Mouse (Mus musculus) liver, postnatal 0 days (tissue): ENCODE data around the gene Crim1. TPM values are rescaled to one million over a fixed set of nuclear protein-coding genes. Genes with fewer than 3 reads are reported as not detected.

Experiments
- ATAC-seq: fragments of 200-750 bp; cut with Nextera tagmentation; 2 replicates; pipeline ENCODE4 v1.8.0; 2017; ENCODE audit warnings: mild to moderate bottlenecking, moderate library complexity
- DNase-seq: peaks from one replicate; pipeline ENCODE4 v3.0.0-alpha.2; 2016
- H3K27ac ChIP-seq: fragments of 300-500 bp; sonication (generic); 2 replicates; pipeline ENCODE4 v1.5.1; 2014; ENCODE audit warnings: antibody characterized with exemption, moderate library complexity, mild to moderate bottlenecking, low read depth
- H3K27me3 ChIP-seq: fragments of 300-500 bp; sonication (generic); 2 replicates; pipeline ENCODE4 v1.6.1; 2014; ENCODE audit warnings: low read length, control low read depth, mixed read lengths; ENCODE audit not compliant: insufficient read depth
- H3K36me3 ChIP-seq: fragments of 300-500 bp; sonication (generic); replicated peaks from 2 replicates; pipeline ENCODE4 v1.6.1; 2014; ENCODE audit warnings: mild to moderate bottlenecking, control low read depth, low read length, moderate library complexity, mixed read lengths; ENCODE audit not compliant: insufficient read depth
- H3K4me1 ChIP-seq: fragments of 300-500 bp; sonication (generic); 2 replicates; pipeline ENCODE4 v1.6.1; 2014; ENCODE audit warnings: antibody characterized with exemption, mild to moderate bottlenecking, control low read depth; ENCODE audit not compliant: insufficient read depth
- H3K4me2 ChIP-seq: fragments of 300-500 bp; sonication (generic); 2 replicates; pipeline ENCODE4 v1.6.1; 2014; ENCODE audit warnings: low read depth, mild to moderate bottlenecking, low read length, moderate library complexity, mixed read lengths
- H3K4me3 ChIP-seq: fragments of 300-500 bp; sonication (generic); 2 replicates; pipeline ENCODE4 v1.5.1; 2014; ENCODE audit warnings: low read depth, low read length
- H3K9ac ChIP-seq: fragments of 300-500 bp; sonication (generic); replicated peaks from 2 replicates; pipeline ENCODE4 v1.6.1; 2014; ENCODE audit warnings: mild to moderate bottlenecking, moderate library complexity
- H3K9me3 ChIP-seq: fragments of 300-500 bp; sonication (generic); 2 replicates; pipeline ENCODE4 v1.6.1; 2016; ENCODE audit warnings: mild to moderate bottlenecking, control low read depth, low read length, mixed read lengths
- CTCF ChIP-seq: sonication (generic); IDR thresholded peaks from 2 replicates; pipeline ENCODE4 v1.5.1; 2016; ENCODE audit warnings: antibody characterized with exemption, low read depth
- EP300 ChIP-seq: IDR thresholded peaks from 2 replicates; pipeline ENCODE4 v1.6.1; 2016; ENCODE audit warnings: antibody characterized with exemption, low read depth, mild to moderate bottlenecking
- WGBS: fragments of 180-500 bp; shearing (Covaris S2); extraction: QIAGEN DNeasy Blood & Tissue Kit; methylation state at CpG from one replicate; pipeline ENCODE4 v1.1.7; 2014; ENCODE audit not compliant: insufficient replicate concordance; 5-methylcytosine and 5-hydroxymethylcytosine counted together
- polyA plus RNA-seq: library from polyadenylated mRNA; unstranded; fragments of >200 nt; fragmentation: Nextera tagmentation; extraction: Ambion mirVana; gene quantifications from 2 replicates; pipeline ENCODE4 v1.2.1, GENCODE M21; 2015

Gene Crim1
- polyA plus RNA-seq, 1 experiment from 2014 or later = 0.86 TPM

DNA sequence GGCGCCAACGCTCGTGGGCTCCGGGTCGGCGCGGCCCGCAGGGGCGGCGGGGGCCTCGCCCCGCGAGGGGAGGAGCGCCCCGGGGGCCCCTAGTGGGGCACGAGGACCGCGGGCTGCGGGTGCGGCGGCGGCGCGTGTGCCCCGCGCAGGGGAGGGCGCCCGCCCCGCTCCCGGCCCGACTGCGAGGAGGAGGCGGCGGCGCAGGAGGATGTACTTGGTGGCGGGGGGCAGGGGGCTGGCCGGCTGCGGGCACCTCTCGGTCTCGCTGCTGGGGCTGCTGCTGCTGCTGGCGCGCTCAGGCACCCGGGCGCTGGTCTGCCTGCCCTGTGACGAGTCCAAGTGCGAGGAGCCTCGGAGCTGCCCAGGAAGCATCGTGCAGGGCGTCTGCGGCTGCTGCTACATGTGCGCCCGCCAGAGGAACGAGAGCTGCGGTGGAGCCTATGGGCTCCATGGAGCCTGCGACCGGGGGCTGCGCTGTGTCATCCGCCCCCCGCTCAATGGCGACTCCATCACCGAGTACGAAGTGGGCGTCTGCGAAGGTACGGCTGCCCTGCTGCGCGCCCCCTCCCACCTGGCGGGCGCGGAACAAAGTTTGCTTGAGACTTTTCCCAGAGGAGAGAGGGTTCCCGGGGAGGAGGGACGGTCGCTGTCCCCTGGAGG, 643 bp downstream of the Crim1 start:
- no peak for TF ChIP-seq CTCF
- no peak for TF ChIP-seq EP300
- Histone ChIP-seq H3K36me3 (no peaks in the 10 kb centered on the region), H3K9ac (peak overlapping the region; percentile 65), H3K4me1 (peaks cover 18% of the 10 kb centered on the region), H3K27me3 (peaks cover 37% of the 10 kb centered on the region), H3K9me3 (no peaks in the 10 kb centered on the region), H3K4me3 (peak overlapping the region; percentile 67), H3K27ac (peak overlapping the region; percentile 71), H3K4me2 (peak overlapping the region; percentile 94)
- 3% methylated on average over 38 of the region's 73 CpGs for WGBS
- ATAC-seq = peak; percentile 40
- peak; percentile 30 for DNase-seq

DNA sequence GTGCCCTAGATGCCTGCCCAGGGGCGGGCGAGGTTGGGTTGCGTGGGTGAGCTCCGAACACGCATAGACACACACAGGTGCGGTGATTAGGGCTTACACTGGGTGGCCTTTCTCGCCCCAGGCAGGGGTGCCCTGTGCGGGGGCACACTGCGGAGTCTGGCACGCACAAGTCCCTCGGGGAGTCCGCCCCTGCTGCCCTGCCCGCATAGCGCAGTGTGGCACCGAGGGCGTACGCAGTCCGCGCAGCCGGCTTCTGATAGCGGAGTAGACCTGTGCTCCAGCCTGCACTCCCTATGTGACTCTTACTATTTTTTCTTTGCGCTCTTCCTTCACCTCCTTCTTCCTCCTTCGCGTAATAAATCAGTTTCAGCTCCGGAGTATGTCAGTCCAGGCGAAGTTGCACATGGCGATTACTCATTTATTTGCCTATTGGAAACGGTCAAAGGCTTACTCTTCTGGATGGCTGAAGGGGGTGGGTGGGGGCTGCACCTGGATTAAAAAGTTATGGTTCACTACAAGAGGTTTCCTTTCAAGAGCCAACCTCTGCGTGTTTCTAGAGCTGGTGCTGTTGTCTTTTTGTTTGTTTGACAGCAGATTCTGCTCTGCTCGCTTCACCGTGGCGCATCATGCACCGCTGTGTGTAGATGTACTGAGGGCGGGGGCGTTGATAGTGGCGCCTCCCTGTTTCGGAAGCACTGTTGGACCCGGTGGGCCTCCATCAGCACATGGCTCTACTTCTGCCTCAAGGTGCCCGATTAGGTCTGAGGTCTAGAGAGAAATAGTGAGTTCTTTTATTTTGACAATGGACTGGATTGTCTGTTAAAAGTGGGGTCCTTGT, 1.4 kb downstream of the Crim1 start:
- H3K27me3 ChIP-seq = peaks cover 37% of the 10 kb centered on the region
- peak overlapping the region; percentile 67 for H3K4me3 ChIP-seq
- WGBS = 1% methylated on average over 39 of the region's 39 CpGs
- peak overlapping the region; percentile 94 for H3K4me2 ChIP-seq
- ATAC-seq = peak; percentile 33; the same call in 1 of the 2 replicates
- peaks cover 20% of the 10 kb centered on the region for H3K4me1 ChIP-seq
- DNase-seq = peak; percentile 37
- H3K9ac ChIP-seq = peak overlapping the region; percentile 65
- no peak overlapping the region for H3K27ac ChIP-seq
- no peaks in the 10 kb centered on the region for H3K36me3 ChIP-seq
- no peak for TF ChIP-seq CTCF
- no peak for TF ChIP-seq EP300
- H3K9me3 ChIP-seq = no peaks in the 10 kb centered on the region

DNA sequence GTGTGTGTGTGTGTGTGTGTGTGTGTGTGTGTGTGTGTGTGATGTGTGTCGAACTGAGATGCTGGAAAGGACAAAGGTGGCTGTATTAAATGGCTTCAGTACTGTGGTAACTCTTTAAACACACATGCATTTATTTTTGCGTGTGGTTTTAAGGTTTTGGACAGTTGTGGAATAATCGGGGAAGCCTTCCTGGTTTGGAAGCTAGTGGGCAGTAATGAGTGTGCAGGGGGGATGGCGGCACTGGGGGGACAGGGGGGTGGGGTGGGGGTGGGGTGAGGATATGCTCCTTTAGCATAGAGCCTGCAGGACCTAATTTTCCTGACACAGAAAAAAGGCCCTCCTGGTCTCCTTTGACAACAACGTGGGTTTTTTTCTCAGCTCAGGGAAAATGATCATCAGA, 2.2 kb downstream of the Crim1 start:
- DNase-seq = no peak
- peak; percentile 20; the same call in 1 of the 2 replicates for TF ChIP-seq CTCF
- no peak for TF ChIP-seq EP300
- no peaks in the 10 kb centered on the region for H3K9me3 ChIP-seq
- H3K4me3 ChIP-seq = peak overlapping the region; percentile 67; the same call in 1 of the 2 replicates
- no peak overlapping the region for H3K9ac ChIP-seq
- H3K4me1 ChIP-seq = peaks cover 20% of the 10 kb centered on the region
- ATAC-seq = no peak
- no peak overlapping the region for H3K27ac ChIP-seq
- H3K4me2 ChIP-seq = peak overlapping the region; percentile 94
- H3K36me3 ChIP-seq = no peaks in the 10 kb centered on the region
- peaks cover 37% of the 10 kb centered on the region for H3K27me3 ChIP-seq
- WGBS = 9% methylated on average over 5 of the region's 5 CpGs

DNA sequence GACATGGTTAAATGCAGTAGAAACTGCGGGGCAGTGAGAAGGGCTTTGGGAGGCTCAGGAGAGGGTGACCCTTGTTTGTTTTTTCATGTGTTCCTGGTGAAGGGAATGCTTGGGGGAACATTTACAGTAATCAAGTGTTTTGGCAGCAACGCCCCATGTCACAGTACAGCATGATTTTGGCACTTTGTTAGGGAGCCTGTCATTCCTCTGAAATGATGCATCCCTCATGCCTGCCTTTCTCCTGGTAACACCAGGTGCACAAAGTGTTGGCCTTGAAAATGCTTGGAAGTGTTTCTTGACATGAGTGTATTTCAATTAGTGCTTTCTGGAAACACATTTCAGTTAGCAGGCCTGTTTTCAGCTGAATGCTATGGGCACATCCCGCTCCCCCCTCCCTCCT, 2.7 kb downstream of the Crim1 start:
- Histone ChIP-seq H3K27ac (no peak overlapping the region), H3K4me2 (peak overlapping the region; percentile 13; the same call in 1 of the 2 replicates), H3K4me3 (no peak overlapping the region), H3K4me1 (peaks cover 20% of the 10 kb centered on the region), H3K9me3 (no peaks in the 10 kb centered on the region), H3K36me3 (no peaks in the 10 kb centered on the region), H3K9ac (no peak overlapping the region), H3K27me3 (peaks cover 37% of the 10 kb centered on the region)
- DNase-seq (no peak), ATAC-seq (no peak)
- no peak for TF ChIP-seq CTCF
- TF ChIP-seq EP300 = no peak
- WGBS = 72% methylated on average over 3 of the region's 3 CpGs

DNA sequence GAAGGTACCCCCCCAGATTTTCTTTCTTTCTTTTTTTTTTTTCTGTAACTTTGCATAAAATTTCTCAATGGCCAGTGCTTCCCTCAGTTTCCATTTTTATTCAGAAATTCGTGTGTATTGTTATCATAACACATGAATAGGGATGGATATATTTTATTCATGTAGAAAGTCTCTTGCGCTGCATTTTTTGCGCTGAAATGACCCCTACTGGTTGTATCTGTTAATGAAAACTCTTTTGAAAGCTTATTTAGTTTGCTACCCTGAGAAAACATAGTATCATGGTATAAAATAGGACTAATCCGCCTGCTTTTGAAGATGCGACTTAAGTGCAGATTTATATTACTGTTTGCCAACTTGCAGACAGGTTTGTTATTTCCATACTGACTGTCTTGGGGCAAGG, 3.4 kb downstream of the Crim1 start:
- no peak for TF ChIP-seq EP300
- peak; percentile 25; the same call in 1 of the 2 replicates for TF ChIP-seq CTCF
- WGBS = 52% methylated on average over 5 of the region's 5 CpGs
- no peak overlapping the region for H3K27ac ChIP-seq
- peaks cover 20% of the 10 kb centered on the region for H3K4me1 ChIP-seq
- DNase-seq (no peak), ATAC-seq (no peak)
- no peak overlapping the region for H3K4me2 ChIP-seq
- peaks cover 31% of the 10 kb centered on the region for H3K27me3 ChIP-seq
- H3K4me3 ChIP-seq = no peak overlapping the region
- H3K9ac ChIP-seq = no peak overlapping the region
- H3K36me3 ChIP-seq = no peaks in the 10 kb centered on the region
- no peaks in the 10 kb centered on the region for H3K9me3 ChIP-seq

DNA sequence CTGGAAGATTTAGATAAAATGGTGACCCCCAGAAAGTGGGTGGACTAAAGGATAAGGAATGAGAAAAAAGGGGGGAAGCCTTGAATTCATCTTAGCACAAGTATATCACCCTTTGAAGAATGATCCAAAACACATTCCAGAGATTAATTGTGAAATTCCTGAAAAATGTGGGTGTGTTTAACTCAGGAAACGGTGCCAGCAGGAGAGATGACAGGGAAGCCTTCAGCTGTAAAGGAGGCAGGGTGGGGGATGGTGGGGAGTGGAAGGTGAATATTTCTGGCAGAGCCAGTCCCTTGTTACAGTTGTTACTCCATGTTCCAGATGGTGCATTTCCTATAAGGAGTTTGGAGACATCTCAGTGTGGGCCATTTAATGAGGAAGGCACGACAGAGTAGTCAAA, 6.4 kb downstream of the Crim1 start:
- TF ChIP-seq EP300 = no peak
- TF ChIP-seq CTCF = no peak
- Histone ChIP-seq H3K27ac (no peak overlapping the region), H3K9me3 (no peaks in the 10 kb centered on the region), H3K9ac (no peak overlapping the region), H3K4me3 (no peak overlapping the region), H3K36me3 (no peaks in the 10 kb centered on the region), H3K4me2 (no peak overlapping the region), H3K27me3 (peaks cover 6% of the 10 kb centered on the region), H3K4me1 (peaks cover 10% of the 10 kb centered on the region)
- WGBS = 63% methylated on average over 2 of the region's 2 CpGs
- ATAC-seq (no peak), DNase-seq (no peak)
